Mouse (Mus musculus): ENCODE data around the gene Mtfp1. TPM values are rescaled to one million over a fixed set of nuclear protein-coding genes. Genes with fewer than 3 reads are reported as not detected.
"Not testable (repeated sequence)": the region's sequence is repeated elsewhere in the genome, so short reads cannot be mapped to it uniquely, and the experiment has no call there.

Mtfp1 gene
- 5.4 and 5.6 TPM in 2 replicates for polyA plus RNA-seq (2016; fragmentation: Nextera tagmentation; extraction: Ambion mirVana)

DNA sequence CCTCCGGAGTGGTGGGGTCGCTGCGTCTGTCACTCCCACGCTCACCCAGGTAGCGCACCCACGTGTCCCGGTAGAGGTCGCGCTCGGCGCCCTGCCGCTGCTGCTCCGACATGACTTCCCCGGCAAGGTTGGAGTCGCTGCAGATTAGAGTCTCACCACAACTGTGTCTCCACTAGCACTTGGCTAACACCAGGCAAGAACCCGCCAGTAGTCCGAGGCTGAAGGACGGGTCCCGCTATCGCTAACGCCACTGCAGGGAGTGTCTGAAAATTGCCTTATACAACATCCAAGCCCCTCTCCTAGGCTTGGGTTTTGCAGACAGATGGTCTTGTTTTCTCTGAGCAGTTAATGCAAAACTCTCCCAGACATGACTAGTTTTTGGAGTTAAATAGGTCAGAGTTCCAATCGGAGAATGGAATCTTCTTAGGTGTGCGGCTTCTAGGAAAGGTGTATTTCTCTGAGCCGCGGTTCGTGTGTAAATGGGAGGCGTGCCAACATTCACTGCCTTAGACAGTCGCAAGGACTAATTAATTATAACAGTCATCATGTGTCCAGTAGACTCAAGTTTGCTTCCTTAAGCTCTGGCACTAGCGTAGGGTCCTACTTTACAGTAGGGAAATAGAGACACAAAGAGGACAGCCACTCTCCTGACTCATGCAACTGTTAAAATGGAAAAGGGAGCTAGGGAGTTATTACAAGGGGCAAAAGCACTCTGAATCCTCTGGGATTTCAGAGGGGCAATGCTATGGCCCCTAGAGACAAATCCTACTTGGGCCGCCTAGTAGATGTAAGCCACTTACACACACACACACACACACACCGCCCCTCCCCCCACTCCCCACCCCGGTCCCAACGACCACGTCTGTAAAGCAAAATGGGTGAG is at the start of gene Mtfp1:
TSS of gene Mtfp1 (minus strand) at position 275 of the 883 bp plus-strand sequence.
- Histone ChIP-seq H3K4me3 (peak within 1 kb of the TSS; percentile 49), H3K9ac (peak within 1 kb of the TSS; percentile 86), H3K36me3 (no peaks in the 10 kb centered on the region), H3K4me2 (replicated peaks) (peak within 1 kb of the TSS; percentile 85), H3K4me1 (peaks cover 25% of the 10 kb centered on the region), H3K27ac (peak within 1 kb of the TSS; percentile 87), H3K9me3 (replicated peaks) (no peaks in the 10 kb centered on the region), H3K27me3 (no peaks in the 10 kb centered on the region)
- 9% methylated on average over 33 of the region's 34 CpGs for WGBS
- no peak for ATAC-seq (ENCODE audit: low FRiP score)

GRCm38 (mm10) chr11:4143281-4144062 is 48.2 kb upstream of the Mtfp1 start:
- Histone ChIP-seq H3K9ac (no peak overlapping the region), H3K4me1 (peaks cover 4% of the 10 kb centered on the region; the same call in 1 of the 2 replicates), H3K4me3 (no peak overlapping the region), H3K27me3 (no peaks in the 10 kb centered on the region), H3K27ac (no peak overlapping the region), H3K9me3 (replicated peaks) (no peaks in the 10 kb centered on the region), H3K4me2 (replicated peaks) (no peak overlapping the region), H3K36me3 (peaks cover 59% of the 10 kb centered on the region)
- WGBS, result 93% methylated on average over 21 of the region's 21 CpGs
- ATAC-seq (ENCODE audit: low FRiP score), result no peak

GRCm38 (mm10) chr11:4142352-4142751 is 47.1 kb upstream of the Mtfp1 start:
- peaks cover 8% of the 10 kb centered on the region; the same call in 1 of the 2 replicates for H3K4me1 ChIP-seq
- no peaks in the 10 kb centered on the region for H3K9me3 ChIP-seq (replicated peaks)
- no peak overlapping the region for H3K4me3 ChIP-seq
- no peak overlapping the region for H3K4me2 ChIP-seq (replicated peaks)
- 81% methylated on average over 4 of the region's 4 CpGs for WGBS
- no peak overlapping the region for H3K9ac ChIP-seq
- no peak for ATAC-seq (ENCODE audit: low FRiP score)
- H3K36me3 ChIP-seq, result peaks cover 68% of the 10 kb centered on the region
- H3K27me3 ChIP-seq, result no peaks in the 10 kb centered on the region
- H3K27ac ChIP-seq, result no peak overlapping the region

GRCm38 (mm10) chr11:4141505-4141904 is 46.3 kb upstream of the Mtfp1 start:
- H3K36me3 ChIP-seq, result peaks cover 71% of the 10 kb centered on the region
- H3K4me2 ChIP-seq (replicated peaks), result no peak overlapping the region
- H3K27ac ChIP-seq, result no peak overlapping the region
- no peak for ATAC-seq (ENCODE audit: low FRiP score)
- H3K4me1 ChIP-seq, result peaks cover 15% of the 10 kb centered on the region
- no peaks in the 10 kb centered on the region for H3K27me3 ChIP-seq
- no peak overlapping the region for H3K9ac ChIP-seq
- no peaks in the 10 kb centered on the region for H3K9me3 ChIP-seq (replicated peaks)
- H3K4me3 ChIP-seq, result no peak overlapping the region

DNA sequence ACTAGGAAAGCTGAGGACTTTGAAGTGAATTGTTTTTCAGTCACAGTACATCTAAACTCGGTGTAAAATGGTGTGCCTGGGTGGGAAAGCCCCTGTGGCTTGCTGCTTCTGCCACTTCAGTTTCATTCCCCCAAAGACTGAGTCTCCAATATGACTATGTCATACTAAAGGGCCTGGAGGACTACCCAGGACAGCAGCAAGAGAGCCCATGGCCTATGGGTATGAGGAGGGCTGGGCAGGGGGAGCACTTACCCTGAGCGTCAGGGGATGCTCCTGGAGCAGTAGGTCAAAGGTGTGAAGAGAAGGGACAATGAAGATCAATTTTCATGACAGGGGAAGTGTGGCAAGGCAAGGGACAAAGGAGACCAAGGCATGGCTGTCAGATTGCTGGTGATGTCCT is 43.7 kb upstream of the Mtfp1 start:
- no peak overlapping the region for H3K4me2 ChIP-seq (replicated peaks)
- no peak overlapping the region for H3K4me3 ChIP-seq
- H3K9ac ChIP-seq, result no peak overlapping the region
- 67% methylated on average over 2 of the region's 2 CpGs for WGBS
- H3K36me3 ChIP-seq, result peaks cover 64% of the 10 kb centered on the region
- H3K27ac ChIP-seq, result no peak overlapping the region
- H3K4me1 ChIP-seq, result peaks cover 26% of the 10 kb centered on the region
- no peaks in the 10 kb centered on the region for H3K27me3 ChIP-seq
- no peak for ATAC-seq (ENCODE audit: low FRiP score)
- H3K9me3 ChIP-seq (replicated peaks), result no peaks in the 10 kb centered on the region

GRCm38 (mm10) chr11:4134986-4135935 is 40.0 kb upstream of the Mtfp1 start, which contains the start of gene Rnf215:
Rnf215 (plus strand) TSS chr11:4135202.
- H3K4me1 ChIP-seq, result peaks cover 26% of the 10 kb centered on the region
- no peaks in the 10 kb centered on the region for H3K27me3 ChIP-seq
- peak within 1 kb of the TSS; percentile 88 for H3K27ac ChIP-seq
- peaks cover 28% of the 10 kb centered on the region for H3K36me3 ChIP-seq
- H3K9ac ChIP-seq, result peak within 1 kb of the TSS; percentile 93
- ATAC-seq (ENCODE audit: low FRiP score), result peak; percentile 93
- peak within 1 kb of the TSS; percentile 84 for H3K4me2 ChIP-seq (replicated peaks)
- H3K9me3 ChIP-seq (replicated peaks), result no peaks in the 10 kb centered on the region
- peak within 1 kb of the TSS; percentile 84 for H3K4me3 ChIP-seq
- WGBS, result 1% methylated on average over 66 of the region's 66 CpGs

DNA sequence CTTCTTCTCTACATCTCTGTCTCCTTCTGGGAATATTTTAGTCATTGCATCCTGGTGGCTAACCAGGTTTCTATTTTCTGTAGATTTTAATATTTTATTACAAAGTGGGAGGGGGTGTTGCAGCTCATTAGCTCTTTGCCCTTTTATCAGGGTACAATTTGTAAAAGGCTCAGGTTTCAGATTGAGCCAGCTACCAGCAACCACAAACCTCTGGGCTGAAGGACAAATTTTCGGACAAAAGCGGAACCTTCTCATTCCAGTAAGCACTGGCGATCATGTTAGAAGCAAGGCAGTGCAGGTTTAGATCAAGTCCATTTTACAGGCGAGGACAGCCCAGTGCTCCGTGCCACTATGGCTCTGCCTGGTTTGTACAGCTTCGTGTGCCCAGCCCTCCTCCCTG is 39.2 kb upstream of the Mtfp1 start:
- peak; percentile 14 for ATAC-seq (ENCODE audit: low FRiP score)
- H3K4me3 ChIP-seq, result no peak overlapping the region
- WGBS, result 59% methylated on average over 6 of the region's 6 CpGs
- no peak overlapping the region for H3K27ac ChIP-seq
- no peaks in the 10 kb centered on the region for H3K27me3 ChIP-seq
- peaks cover 20% of the 10 kb centered on the region for H3K36me3 ChIP-seq
- H3K9ac ChIP-seq, result peak overlapping the region; percentile 93; the same call in 1 of the 2 replicates
- H3K4me1 ChIP-seq, result peaks cover 26% of the 10 kb centered on the region
- no peaks in the 10 kb centered on the region for H3K9me3 ChIP-seq (replicated peaks)
- no peak overlapping the region for H3K4me2 ChIP-seq (replicated peaks)

- H3K4me1 ChIP-seq, result peaks cover 22% of the 10 kb centered on the region
- H3K4me3 ChIP-seq, result no peak overlapping the region
- WGBS, result 53% methylated on average over 3 of the region's 3 CpGs
- peaks cover 11% of the 10 kb centered on the region for H3K36me3 ChIP-seq
- H3K27ac ChIP-seq, result no peak overlapping the region
- H3K4me2 ChIP-seq (replicated peaks), result no peak overlapping the region
- no peak for ATAC-seq (ENCODE audit: low FRiP score)
- no peaks in the 10 kb centered on the region for H3K9me3 ChIP-seq (replicated peaks)
- no peak overlapping the region for H3K9ac ChIP-seq
- no peaks in the 10 kb centered on the region for H3K27me3 ChIP-seq
Measured at GRCm38 (mm10) chr11:4133450-4133849, 38.2 kb upstream of the Mtfp1 start.

GRCm38 (mm10) chr11:4128461-4128860 is 33.2 kb upstream of the Mtfp1 start:
- ATAC-seq (ENCODE audit: low FRiP score); H3K36me3 ChIP-seq; H3K27me3 ChIP-seq; H3K9ac ChIP-seq; H3K4me1 ChIP-seq; H3K9me3 ChIP-seq (replicated peaks); H3K27ac ChIP-seq; H3K4me3 ChIP-seq; H3K4me2 ChIP-seq (replicated peaks): not testable (repeated sequence)
- WGBS, result 90% methylated on average over 4 of the region's 4 CpGs

DNA sequence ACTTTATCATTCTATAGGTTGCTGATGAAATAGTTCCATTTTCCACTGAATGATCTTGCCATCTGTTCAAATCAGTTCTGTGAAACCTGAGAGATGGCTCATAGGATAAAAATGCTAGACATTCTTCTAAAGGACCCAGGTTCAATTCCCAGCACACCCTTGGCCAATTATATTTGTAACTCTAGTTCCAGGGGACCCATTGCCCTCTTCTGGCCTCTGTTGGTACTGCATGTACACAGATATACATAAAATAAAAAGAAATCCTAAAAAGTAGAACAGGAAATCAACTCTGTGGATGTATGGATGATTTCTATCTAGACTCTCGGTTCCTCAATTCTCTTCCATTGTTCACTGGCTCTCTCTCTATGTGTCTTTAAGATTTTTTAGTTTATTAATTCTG is 31.8 kb upstream of the Mtfp1 start:
- no peak for ATAC-seq (ENCODE audit: low FRiP score)
- Histone ChIP-seq H3K4me1 (no peaks in the 10 kb centered on the region), H3K27me3 (no peaks in the 10 kb centered on the region), H3K4me2 (replicated peaks) (no peak overlapping the region), H3K4me3 (no peak overlapping the region), H3K9me3 (replicated peaks) (peaks cover 5% of the 10 kb centered on the region; the same call in 1 of the 2 replicates), H3K27ac (no peak overlapping the region), H3K36me3 (no peaks in the 10 kb centered on the region), H3K9ac (no peak overlapping the region)
- WGBS, result 78% methylated on average over 1 of the region's 1 CpGs

DNA sequence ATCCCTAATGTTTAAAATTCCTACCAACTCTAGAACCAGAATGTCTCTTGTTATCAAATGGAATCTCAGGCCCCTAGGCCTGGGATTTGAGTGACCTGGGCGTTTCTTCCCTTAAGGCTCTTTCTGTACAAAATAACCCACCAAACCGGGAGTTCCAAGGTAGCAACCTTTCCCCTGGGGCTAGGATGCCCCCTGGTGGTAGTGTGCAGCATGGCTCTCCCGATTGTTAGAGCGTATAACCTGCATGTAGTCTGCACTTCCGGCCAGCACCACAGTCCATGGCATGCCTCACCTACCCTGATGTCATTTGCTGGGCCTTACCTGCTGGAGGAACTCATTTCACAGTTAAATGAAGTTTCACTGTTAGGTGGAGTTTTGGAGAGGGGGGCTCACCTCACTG is 28.7 kb upstream of the Mtfp1 start:
- H3K27ac ChIP-seq, result no peak overlapping the region
- H3K4me3 ChIP-seq, result no peak overlapping the region
- H3K36me3 ChIP-seq, result no peaks in the 10 kb centered on the region
- H3K27me3 ChIP-seq, result peaks cover 14% of the 10 kb centered on the region
- WGBS, result 71% methylated on average over 5 of the region's 5 CpGs
- peaks cover 5% of the 10 kb centered on the region; the same call in 1 of the 2 replicates for H3K9me3 ChIP-seq (replicated peaks)
- no peak overlapping the region for H3K4me2 ChIP-seq (replicated peaks)
- ATAC-seq (ENCODE audit: low FRiP score), result no peak
- H3K9ac ChIP-seq, result no peak overlapping the region
- H3K4me1 ChIP-seq, result no peaks in the 10 kb centered on the region
